Comparison of ENCODE assay signal across 29 mouse cellular contexts in genomic region chr15:9279596-9279995, GRCm38 (mm10). TPM values are rescaled to one million over a fixed set of nuclear protein-coding genes. Genes with fewer than 3 reads are reported as not detected.
A peak's percentile ranks its signal among the peaks of the same experiment; 100 is the strongest.
DNase-seq lines count a peak whose midpoint lies in the region; ATAC-seq lines count a peak whose summit lies in the region.
"Had no signal": no experiment of that assay in that cellular context is flagged by ENCODE, and none has a peak within 500 bp of the region (broad histone marks: within the 10 kb centered on the region; RNA-seq: fewer than 3 reads in every experiment).

No protein-coding gene starts in this region.

- DNase-seq in kidney, adult 11 months: peak; percentile 25
- DNase-seq in kidney, adult 8-10 months: peak; percentile 31 to 63
- DNase-seq in kidney, postnatal 4 days: no peak
- no peak for DNase-seq in liver
- DNase-seq: adrenal gland, adult 8-10 months; adrenal gland, postnatal 25 days; cerebellum, adult 11-12 months; cerebellum, adult 8-10 months; cerebellum, postnatal 10 days; cerebellum, postnatal 36 days; embryo, embryonic 11 days; gastrocnemius, postnatal 25 days; heart, adult 18-20 months; heart, postnatal 10 days; heart, postnatal 36 days had no signal

- H3K9ac ChIP-seq in kidney, embryonic 14.5 days (ENCODE audit: low read depth, low read length): no peak overlapping the region
- no peak overlapping the region for H3K9ac ChIP-seq in liver, embryonic 16.5 days (ENCODE audit: low read depth, low read length)
- H3K9ac ChIP-seq: embryonic facial prominence, embryonic 13.5 days; forebrain, embryonic 12.5 days; forebrain, embryonic 15.5 days; heart, embryonic 12.5 days; heart, embryonic 15.5 days; hindbrain, embryonic 13.5 days had no signal

- no peaks in the 10 kb centered on the region for H3K9me3 ChIP-seq in kidney, embryonic 14.5 days (ENCODE audit: control insufficient read depth, low read length)
- H3K9me3 ChIP-seq in liver, embryonic 16.5 days (replicated peaks; ENCODE audit: control insufficient read depth, low read length): no peaks in the 10 kb centered on the region
- H3K9me3 ChIP-seq: embryonic facial prominence, embryonic 10.5 days; embryonic facial prominence, embryonic 13.5 days; forebrain, embryonic 12.5 days; forebrain, embryonic 15.5 days; heart, embryonic 12.5 days; heart, embryonic 15.5 days; hindbrain, embryonic 13.5 days had no signal

- no peak overlapping the region for H3K4me2 ChIP-seq in kidney, embryonic 14.5 days (replicated peaks; ENCODE audit: low read depth, low read length)
- no peak overlapping the region for H3K4me2 ChIP-seq in liver, embryonic 16.5 days (ENCODE audit: low read depth, low read length)
- H3K4me2 ChIP-seq: embryonic facial prominence, embryonic 13.5 days; forebrain, embryonic 12.5 days; forebrain, embryonic 15.5 days; heart, embryonic 12.5 days; heart, embryonic 15.5 days; hindbrain, embryonic 13.5 days had no signal

- ATAC-seq in kidney, embryonic 14.5 days (ENCODE audit: low FRiP score, low TSS enrichment): no peak
- peak; percentile 37; the same call in 1 of the 2 replicates for ATAC-seq in liver, embryonic 16.5 days (ENCODE audit: low read depth)
- ATAC-seq: activated CD4-positive, CD25-positive, alpha-beta regulatory T cell, adult 4 months; forebrain, embryonic 15.5 days had no signal

- H3K36me3 ChIP-seq in kidney, embryonic 14.5 days (ENCODE audit: control insufficient read depth, insufficient read depth, low read length): no peaks in the 10 kb centered on the region
- no peaks in the 10 kb centered on the region for H3K36me3 ChIP-seq in liver, embryonic 16.5 days (ENCODE audit: control insufficient read depth, insufficient read depth)
- H3K36me3 ChIP-seq: embryonic facial prominence, embryonic 10.5 days; embryonic facial prominence, embryonic 13.5 days; forebrain, embryonic 12.5 days; forebrain, embryonic 15.5 days; heart, embryonic 12.5 days; heart, embryonic 15.5 days; hindbrain, embryonic 10.5 days; hindbrain, embryonic 13.5 days had no signal

- no peak overlapping the region for H3K27ac ChIP-seq in kidney, embryonic 14.5 days (ENCODE audit: low read depth, low read length)
- H3K27ac ChIP-seq in liver, embryonic 16.5 days (ENCODE audit: low read length): no peak overlapping the region
- H3K27ac ChIP-seq: embryonic facial prominence, embryonic 10.5 days; embryonic facial prominence, embryonic 13.5 days; forebrain, embryonic 12.5 days; forebrain, embryonic 15.5 days; heart, embryonic 15.5 days; hindbrain, embryonic 10.5 days; hindbrain, embryonic 13.5 days had no signal

- no peak overlapping the region for H3K4me3 ChIP-seq in kidney, embryonic 14.5 days (ENCODE audit: low read length)
- no peak overlapping the region for H3K4me3 ChIP-seq in liver, embryonic 16.5 days (ENCODE audit: low read depth, low read length)
- H3K4me3 ChIP-seq: embryonic facial prominence, embryonic 10.5 days; embryonic facial prominence, embryonic 13.5 days; erythroblast, embryonic 14.5 days; forebrain, embryonic 12.5 days; forebrain, embryonic 15.5 days; heart, embryonic 12.5 days; heart, embryonic 15.5 days; hindbrain, embryonic 10.5 days; hindbrain, embryonic 13.5 days had no signal

- no peaks in the 10 kb centered on the region for H3K4me1 ChIP-seq in kidney, embryonic 14.5 days (ENCODE audit: control insufficient read depth, insufficient read depth, low read length)
- H3K4me1 ChIP-seq in liver, embryonic 16.5 days (ENCODE audit: control insufficient read depth, low read depth, low read length): no peaks in the 10 kb centered on the region
- H3K4me1 ChIP-seq: embryonic facial prominence, embryonic 10.5 days; embryonic facial prominence, embryonic 13.5 days; forebrain, embryonic 12.5 days; forebrain, embryonic 15.5 days; heart, embryonic 12.5 days; heart, embryonic 15.5 days; hindbrain, embryonic 10.5 days; hindbrain, embryonic 13.5 days had no signal

- H3K27me3 ChIP-seq in kidney, embryonic 14.5 days (ENCODE audit: control insufficient read depth, insufficient read depth, low read length): no peaks in the 10 kb centered on the region
- no peaks in the 10 kb centered on the region for H3K27me3 ChIP-seq in liver, embryonic 16.5 days (ENCODE audit: control insufficient read depth, insufficient read depth, low read depth, low read length)
- H3K27me3 ChIP-seq: embryonic facial prominence, embryonic 13.5 days; forebrain, embryonic 12.5 days; forebrain, embryonic 15.5 days; heart, embryonic 12.5 days; heart, embryonic 15.5 days; hindbrain, embryonic 13.5 days had no signal

- WGBS in kidney, embryonic 14.5 days: 76% methylated on average over 3 of the region's 3 CpGs
- WGBS in liver, embryonic 16.5 days (ENCODE audit: insufficient replicate concordance): 68% methylated on average over 3 of the region's 3 CpGs

RNA-seq across cellular contexts. Expression of gene Ugt3a1, which starts 2.9 kb away (rescaled TPM):
- polyA plus RNA-seq in kidney, embryonic 14.5 days (2014; fragmentation: Nextera tagmentation; extraction: Ambion mirVana): not detected in 2 replicates
- polyA plus RNA-seq in liver, embryonic 16.5 days (2015; fragmentation: Nextera tagmentation; extraction: Ambion mirVana): 1.9 and 2.0 TPM in 2 replicates
- polyA plus RNA-seq: activated CD4-positive, CD25-positive, alpha-beta regulatory T cell, adult 4 months; brain, embryonic 14.5 days; cortical plate, adult 2 months; embryonic facial prominence, embryonic 10.5 days; embryonic facial prominence, embryonic 13.5 days; erythroblast, embryonic 14.5 days; forebrain, embryonic 12.5 days; forebrain, embryonic 15.5 days; heart, embryonic 12.5 days; heart, embryonic 15.5 days; hindbrain, embryonic 10.5 days; hindbrain, embryonic 13.5 days had no signal

RNA-seq across cellular contexts. Expression of gene Ugt3a2, which starts 55.8 kb away (rescaled TPM):
- not detected in 2 replicates for polyA plus RNA-seq in kidney, embryonic 14.5 days (2014; fragmentation: Nextera tagmentation; extraction: Ambion mirVana)
- polyA plus RNA-seq in liver, embryonic 16.5 days (2015; fragmentation: Nextera tagmentation; extraction: Ambion mirVana): 3.1 and 3.5 TPM in 2 replicates
- polyA plus RNA-seq: activated CD4-positive, CD25-positive, alpha-beta regulatory T cell, adult 4 months; brain, embryonic 14.5 days; cortical plate, adult 2 months; embryonic facial prominence, embryonic 10.5 days; embryonic facial prominence, embryonic 13.5 days; erythroblast, embryonic 14.5 days; forebrain, embryonic 12.5 days; forebrain, embryonic 15.5 days; heart, embryonic 12.5 days; heart, embryonic 15.5 days; hindbrain, embryonic 10.5 days; hindbrain, embryonic 13.5 days had no signal

Comparison
In these comparisons a context has a peak if more than half of its experiments do, and no peak if none do; other contexts are left out.
1. DNase-seq: peak in kidney, adult 11 months (single experiment) and kidney, adult 8-10 months (2 of 2); none in kidney, postnatal 4 days (0 of 2) and liver (single experiment).